ENCODE assay signal across 8 mouse cellular contexts in genomic region chr10:80741146-80741545, GRCm38 (mm10). TPM values are rescaled to one million over a fixed set of nuclear protein-coding genes. Genes with fewer than 3 reads are reported as not detected.
DNase-seq lines count a peak whose midpoint lies in the region; ATAC-seq and TF ChIP-seq lines count a peak whose summit lies in the region.

No protein-coding gene starts in this region.

- peaks cover 14 to 54% of the 10 kb centered on the region in 2 experiments for H3K4me1 ChIP-seq in CH12.LX (ENCODE audit: control insufficient read depth in 1 of 2, insufficient read depth in 2 of 2)
- H3K4me1 ChIP-seq in erythroblast, embryonic 14.5 days (ENCODE audit: control insufficient read depth), result peaks cover 70% of the 10 kb centered on the region
- H3K4me1 ChIP-seq in intestine, embryonic 15.5 days (replicated peaks), result peaks cover 31% of the 10 kb centered on the region
- peaks cover 30% of the 10 kb centered on the region for H3K4me1 ChIP-seq in lung, embryonic 15.5 days
- H3K4me1 ChIP-seq in stomach, embryonic 16.5 days (ENCODE audit: control insufficient read depth, insufficient read depth, low read length), result peaks cover 20% of the 10 kb centered on the region

- peak; percentile 41 for DNase-seq in 3T3-L1 (ENCODE audit: low read depth, low spot score)
- no peak for DNase-seq in CH12.LX (ENCODE audit: extremely low read depth)
- no peak for DNase-seq in layer of hippocampus, adult 9-11 months

- TF ChIP-seq POLR2A in CH12.LX (IDR thresholded peaks at IDR 0.05; ENCODE audit: low read depth, low read length), result no peak

- peak overlapping the region; percentile 93 for H3K9ac ChIP-seq in CH12.LX (ENCODE audit: insufficient read depth, low read depth)
- peak overlapping the region; percentile 94 for H3K9ac ChIP-seq in intestine, embryonic 15.5 days
- peak overlapping the region; percentile 97 for H3K9ac ChIP-seq in lung, embryonic 15.5 days
- H3K9ac ChIP-seq in stomach, embryonic 16.5 days (ENCODE audit: low read length), result peak overlapping the region; percentile 95

- no peak for TF ChIP-seq RAD21 in CH12.LX (IDR thresholded peaks at IDR 0.05; ENCODE audit: low read depth, low read length)

- TF ChIP-seq EP300 in CH12.LX (IDR thresholded peaks at IDR 0.05; ENCODE audit: low read length), result no peak

- no peak overlapping the region for H3K27ac ChIP-seq in CH12.LX (ENCODE audit: insufficient read depth, low read depth)
- peak overlapping the region; percentile 65; the same call in 1 of the 2 replicates for H3K27ac ChIP-seq in intestine, embryonic 15.5 days
- H3K27ac ChIP-seq in lung, embryonic 15.5 days, result peak overlapping the region; percentile 64
- H3K27ac ChIP-seq in stomach, embryonic 16.5 days (ENCODE audit: low read length), result peak overlapping the region; percentile 83

- no peak for TF ChIP-seq CTCF in CH12.LX (conservative IDR thresholded peaks at IDR 0.05 in 1 of 2, IDR thresholded peaks at IDR 0.05 in 1 of 2; ENCODE audit: low read depth in 2 of 2, low read length in 2 of 2)

- peak overlapping the region; percentile 64 for H3K4me2 ChIP-seq in CH12.LX (ENCODE audit: insufficient read depth, low read depth, poor library complexity, severe bottlenecking)
- H3K4me2 ChIP-seq in intestine, embryonic 15.5 days (replicated peaks), result peak overlapping the region; percentile 88
- peak overlapping the region; percentile 88 for H3K4me2 ChIP-seq in lung, embryonic 15.5 days
- H3K4me2 ChIP-seq in stomach, embryonic 16.5 days (ENCODE audit: low read depth, low read length), result peak overlapping the region; percentile 98

- 17% methylated on average over 5 of the region's 5 CpGs for WGBS in intestine, embryonic 15.5 days
- 10% methylated on average over 5 of the region's 5 CpGs for WGBS in lung, embryonic 15.5 days
- WGBS in stomach, embryonic 16.5 days, result 18% methylated on average over 5 of the region's 5 CpGs

- dilution Hi-C loops in CH12.LX (cut with MboI; ENCODE audit: extremely low pct_ligation_motif_present, extremely low pct_unique_long_range_greater_than_20kb, low sequenced_read_pairs), result no loop called here

- peaks cover 57% of the 10 kb centered on the region for H3K79me2 ChIP-seq in CH12.LX (replicated peaks; ENCODE audit: control insufficient read depth, extremely low read depth, insufficient read depth, poor library complexity, severe bottlenecking)

- peaks cover 0 to 27% of the 10 kb centered on the region in 2 experiments for H3K36me3 ChIP-seq in CH12.LX (replicated peaks in 1 of 2; ENCODE audit: control insufficient read depth in 1 of 2, insufficient read depth in 1 of 2, low read length in 1 of 2)
- H3K36me3 ChIP-seq in erythroblast, embryonic 14.5 days (ENCODE audit: control insufficient read depth), result peaks cover 35% of the 10 kb centered on the region
- peaks cover 5% of the 10 kb centered on the region; the same call in 1 of the 2 replicates for H3K36me3 ChIP-seq in intestine, embryonic 15.5 days
- H3K36me3 ChIP-seq in lung, embryonic 15.5 days, result peaks cover 6% of the 10 kb centered on the region; the same call in 1 of the 2 replicates
- no peaks in the 10 kb centered on the region for H3K36me3 ChIP-seq in stomach, embryonic 16.5 days (ENCODE audit: control insufficient read depth, insufficient read depth, low read length)

- in situ Hi-C loops in CH12.LX (cut with MboI; ENCODE audit: low pct_ligation_motif_present, low pct_unique_long_range_greater_than_20kb, low sequenced_read_pairs), result no loop called here

- ATAC-seq in intestine, embryonic 15.5 days, result no peak
- ATAC-seq in lung, embryonic 15.5 days (ENCODE audit: borderline replicate concordance, extremely low read depth, low FRiP score, low TSS enrichment), result no peak
- ATAC-seq in stomach, embryonic 16.5 days (ENCODE audit: insufficient read depth, low FRiP score), result no peak
- ATAC-seq in inflammation-experienced regulatory T-cells, adult 6 months, result no peak

- no peaks in the 10 kb centered on the region for H3K27me3 ChIP-seq in CH12.LX (replicated peaks)
- no peaks in the 10 kb centered on the region for H3K27me3 ChIP-seq in erythroblast, embryonic 14.5 days (ENCODE audit: control insufficient read depth)
- no peaks in the 10 kb centered on the region for H3K27me3 ChIP-seq in intestine, embryonic 15.5 days (replicated peaks)
- no peaks in the 10 kb centered on the region for H3K27me3 ChIP-seq in lung, embryonic 15.5 days
- H3K27me3 ChIP-seq in stomach, embryonic 16.5 days (ENCODE audit: control insufficient read depth, insufficient read depth, low read length), result no peaks in the 10 kb centered on the region

- H3K9me3 ChIP-seq in CH12.LX (replicated peaks; ENCODE audit: low read length), result no peaks in the 10 kb centered on the region
- H3K9me3 ChIP-seq in erythroblast, embryonic 14.5 days (ENCODE audit: control insufficient read depth, low read length), result no peaks in the 10 kb centered on the region; the same call in 1 of the 2 replicates
- no peaks in the 10 kb centered on the region for H3K9me3 ChIP-seq in intestine, embryonic 15.5 days
- no peaks in the 10 kb centered on the region for H3K9me3 ChIP-seq in lung, embryonic 15.5 days
- H3K9me3 ChIP-seq in stomach, embryonic 16.5 days (replicated peaks; ENCODE audit: control insufficient read depth, low read length), result no peaks in the 10 kb centered on the region

- H3K4me3 ChIP-seq in CH12.LX (replicated peaks in 1 of 3; ENCODE audit: low read depth in 2 of 3, low read length in 2 of 3, poor library complexity in 1 of 3), result peak overlapping the region; percentile 72 to 97 (median 89)
- H3K4me3 ChIP-seq in erythroblast, embryonic 14.5 days (replicated peaks), result peak overlapping the region; percentile 79
- peak overlapping the region; percentile 89 for H3K4me3 ChIP-seq in intestine, embryonic 15.5 days (replicated peaks)
- peak overlapping the region; percentile 90 for H3K4me3 ChIP-seq in lung, embryonic 15.5 days
- H3K4me3 ChIP-seq in stomach, embryonic 16.5 days (replicated peaks; ENCODE audit: low read length), result peak overlapping the region; percentile 98

TF ChIP-seq in CH12.LX, 34 proteins besides CTCF, POLR2A, EP300 and RAD21 (continues in another document):
- no peak for TF ChIP-seq ETS1 (conservative IDR thresholded peaks at IDR 0.05; ENCODE audit: low read depth, low read length)
- TF ChIP-seq PAX5 (IDR thresholded peaks at IDR 0.05; ENCODE audit: low read length), result no peak
- no peak for TF ChIP-seq JUND (conservative IDR thresholded peaks at IDR 0.05; ENCODE audit: low read depth, low read length)
- no peak for TF ChIP-seq NELFE (IDR thresholded peaks at IDR 0.05; ENCODE audit: low read depth, low read length)

RNA-seq across cellular contexts. Expression of gene Ap3d1, which starts 0.9 kb away (rescaled TPM):
- 48.1 and 49.4 TPM in 2 replicates for total RNA-seq in CH12.LX (2012; rRNA removed)
- 24.2 and 28.4 TPM in 2 replicates for total RNA-seq in CH12.LX (2014; rRNA removed)
- polyA plus RNA-seq in CH12.LX (2012; ENCODE audit: insufficient read length, low read depth), result 46.5 and 57.0 TPM in 2 replicates
- 2.5 and 2.6 TPM in 2 replicates for polyA plus RNA-seq in erythroblast, embryonic 14.5 days (2012)
- 70.5 and 71.4 TPM in 2 replicates for polyA plus RNA-seq in intestine, embryonic 15.5 days (2015; fragmentation: Nextera tagmentation; extraction: Ambion mirVana)
- polyA plus RNA-seq in lung, embryonic 15.5 days (2015; fragmentation: Nextera tagmentation; extraction: Ambion mirVana), result 68.2 and 72.4 TPM in 2 replicates
- polyA plus RNA-seq in stomach, embryonic 16.5 days (2015; fragmentation: Nextera tagmentation; extraction: Ambion mirVana), result 62.5 and 66.3 TPM in 2 replicates
- 10 to 100 TPM; 20.9 to 33.0 (median 29.8) TPM for polyA plus RNA-seq in inflammation-experienced regulatory T-cells, adult 6 months (2017; shearing (Covaris generic))

RNA-seq across cellular contexts. Expression of gene Dot1l, which starts 13.9 kb away (rescaled TPM):
- total RNA-seq in CH12.LX (2012; rRNA removed) (13.3 and 15.5 TPM in 2 replicates), CH12.LX (2014; rRNA removed) (2.7 and 3.3 TPM in 2 replicates)
- 30.9 and 43.8 TPM in 2 replicates for polyA plus RNA-seq in CH12.LX (2012; ENCODE audit: insufficient read length, low read depth)
- 8.8 and 9.8 TPM in 2 replicates for polyA plus RNA-seq in erythroblast, embryonic 14.5 days (2012)
- polyA plus RNA-seq in intestine, embryonic 15.5 days (2015; fragmentation: Nextera tagmentation; extraction: Ambion mirVana), result 12.0 and 14.2 TPM in 2 replicates
- 15.5 and 18.3 TPM in 2 replicates for polyA plus RNA-seq in lung, embryonic 15.5 days (2015; fragmentation: Nextera tagmentation; extraction: Ambion mirVana)
- polyA plus RNA-seq in stomach, embryonic 16.5 days (2015; fragmentation: Nextera tagmentation; extraction: Ambion mirVana), result 11.8 and 13.9 TPM in 2 replicates
- polyA plus RNA-seq in inflammation-experienced regulatory T-cells, adult 6 months (2017; shearing (Covaris generic)), result 10 to 100 TPM; 10.9 to 23.4 (median 15.3) TPM

RNA-seq across cellular contexts. Expression of gene Izumo4, which starts 39.2 kb away (rescaled TPM):
- total RNA-seq in CH12.LX (2012; rRNA removed) (8.1 and 9.6 TPM in 2 replicates), CH12.LX (2014; rRNA removed) (2.7 and 4.3 TPM in 2 replicates)
- polyA plus RNA-seq in CH12.LX (2012; ENCODE audit: insufficient read length, low read depth), result 5.9 TPM in 2 replicates
- polyA plus RNA-seq in erythroblast, embryonic 14.5 days (2012), result 1.2 and 3.9 TPM in 2 replicates
- polyA plus RNA-seq in intestine, embryonic 15.5 days (2015; fragmentation: Nextera tagmentation; extraction: Ambion mirVana), result 22.3 and 26.5 TPM in 2 replicates
- polyA plus RNA-seq in lung, embryonic 15.5 days (2015; fragmentation: Nextera tagmentation; extraction: Ambion mirVana), result 19.8 and 23.0 TPM in 2 replicates
- 25.5 and 28.7 TPM in 2 replicates for polyA plus RNA-seq in stomach, embryonic 16.5 days (2015; fragmentation: Nextera tagmentation; extraction: Ambion mirVana)
- 100 to 1,000 TPM in 2 of 3 experiments, 10 to 100 TPM in 1; 71.4 to 109 (median 107) TPM for polyA plus RNA-seq in inflammation-experienced regulatory T-cells, adult 6 months (2017; shearing (Covaris generic))

RNA-seq across cellular contexts. Expression of gene Mob3a, which starts 39.4 kb away (rescaled TPM):
- 56.9 and 71.7 TPM in 2 replicates for total RNA-seq in CH12.LX (2012; rRNA removed)
- total RNA-seq in CH12.LX (2014; rRNA removed), result 65.2 and 71.4 TPM in 2 replicates
- 75.0 and 84.2 TPM in 2 replicates for polyA plus RNA-seq in CH12.LX (2012; ENCODE audit: insufficient read length, low read depth)
- polyA plus RNA-seq in erythroblast, embryonic 14.5 days (2012), result 1.8 and 2.1 TPM in 2 replicates
- 40.4 and 43.0 TPM in 2 replicates for polyA plus RNA-seq in intestine, embryonic 15.5 days (2015; fragmentation: Nextera tagmentation; extraction: Ambion mirVana)
- 44.5 and 44.7 TPM in 2 replicates for polyA plus RNA-seq in lung, embryonic 15.5 days (2015; fragmentation: Nextera tagmentation; extraction: Ambion mirVana)
- polyA plus RNA-seq in stomach, embryonic 16.5 days (2015; fragmentation: Nextera tagmentation; extraction: Ambion mirVana), result 51.6 and 57.5 TPM in 2 replicates
- polyA plus RNA-seq in inflammation-experienced regulatory T-cells, adult 6 months (2017; shearing (Covaris generic)), result 100 to 1,000 TPM; 190 to 248 (median 240) TPM

RNA-seq across cellular contexts. Expression of gene Sf3a2, which starts 56.9 kb away (rescaled TPM):
- 29.0 and 36.5 TPM in 2 replicates for total RNA-seq in CH12.LX (2012; rRNA removed)
- total RNA-seq in CH12.LX (2014; rRNA removed), result 7.8 and 12.4 TPM in 2 replicates
- 136 and 153 TPM in 2 replicates for polyA plus RNA-seq in CH12.LX (2012; ENCODE audit: insufficient read length, low read depth)
- polyA plus RNA-seq in erythroblast, embryonic 14.5 days (2012), result 68.4 and 69.3 TPM in 2 replicates
- polyA plus RNA-seq in intestine, embryonic 15.5 days (2015; fragmentation: Nextera tagmentation; extraction: Ambion mirVana), result 63.7 and 69.7 TPM in 2 replicates
- polyA plus RNA-seq in lung, embryonic 15.5 days (2015; fragmentation: Nextera tagmentation; extraction: Ambion mirVana), result 60.1 and 64.7 TPM in 2 replicates
- 51.3 and 53.7 TPM in 2 replicates for polyA plus RNA-seq in stomach, embryonic 16.5 days (2015; fragmentation: Nextera tagmentation; extraction: Ambion mirVana)
- polyA plus RNA-seq in inflammation-experienced regulatory T-cells, adult 6 months (2017; shearing (Covaris generic)), result 10 to 100 TPM; 12.1 to 22.6 (median 17.8) TPM
